Mouse (Mus musculus): ENCODE measurements around the gene Rnaseh2a.

- TF ChIP-seq CTCF (IDR thresholded peaks at IDR 0.05; ENCODE audit: low read depth), result no peak
- no peak for TF ChIP-seq EP300 (IDR thresholded peaks at IDR 0.05; ENCODE audit: low read depth)
Observed at GRCm38 (mm10) chr8:84968650-84969049, 917 bp downstream of the Rnaseh2a start.

Measured in heart, postnatal 0 days (tissue).